In the genomic region with DNA sequence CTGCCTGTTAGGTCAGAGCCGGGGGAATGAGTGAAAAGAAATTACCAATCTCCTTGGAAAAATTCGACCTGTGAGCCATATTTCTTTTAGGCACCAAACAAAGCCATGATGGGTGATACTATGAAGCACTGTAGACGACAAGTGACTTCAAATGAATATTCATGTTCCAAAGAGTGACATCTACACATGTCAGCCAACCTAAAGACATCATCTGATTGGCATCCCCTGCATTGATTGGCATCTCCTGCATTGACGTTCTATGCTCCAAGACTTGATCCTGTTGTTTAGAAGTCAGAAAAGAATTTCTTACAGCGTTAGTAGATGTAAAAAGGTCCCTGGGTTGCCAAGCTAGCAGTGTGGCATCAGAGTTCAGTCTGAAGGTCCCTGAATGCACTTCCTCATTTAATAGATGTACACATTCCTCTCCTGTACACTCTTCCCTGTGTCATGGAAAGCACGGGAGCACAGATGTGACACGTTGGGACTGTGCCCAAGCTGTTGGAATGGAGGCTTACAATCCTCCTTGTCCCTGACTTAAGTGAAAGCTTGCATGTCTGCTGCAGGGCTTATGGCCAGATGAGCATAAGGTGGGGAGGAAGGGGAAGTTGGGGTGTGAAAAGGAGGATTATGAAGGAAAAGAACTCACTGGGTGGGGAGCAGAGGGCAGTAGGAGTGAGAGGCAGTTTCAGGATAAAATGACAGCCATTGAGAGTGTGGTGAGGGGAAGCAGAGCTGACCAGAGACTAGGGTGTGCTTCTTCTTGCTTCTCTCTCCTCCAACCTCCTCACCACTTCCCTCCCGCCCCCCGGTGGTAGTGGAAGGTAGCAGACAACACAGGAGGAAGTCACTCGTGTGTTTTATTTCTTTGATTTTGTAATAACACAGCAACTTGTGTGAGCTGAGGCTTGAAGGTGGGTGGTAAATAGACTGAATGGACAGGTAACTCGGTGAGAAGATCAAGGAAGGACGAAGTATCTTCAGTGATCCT, we compare ENCODE assay signal across 8 mouse cellular contexts.
DNase-seq lines count a peak whose midpoint lies in the region; ATAC-seq and TF ChIP-seq lines count a peak whose summit lies in the region.

No protein-coding gene starts in this region.

- DNase-seq in heart, postnatal 0 days (ENCODE audit: low spot score), result no peak
- DNase-seq in heart, embryonic 10.5 days (ENCODE audit: low spot score), result no peak
- no peak for DNase-seq in midbrain, postnatal 0 days (ENCODE audit: low spot score)
- DNase-seq in telencephalon, adult 2 months (ENCODE audit: low read depth, low spot score), result peak; percentile 63
- DNase-seq in neural tube, embryonic 10.5 days (ENCODE audit: extremely low spot score, low spot score), result no peak
- DNase-seq in spleen, postnatal 4 days (ENCODE audit: low spot score in 2 of 2), result no peak

- H3K27me3 ChIP-seq in heart, postnatal 0 days (ENCODE audit: control insufficient read depth, insufficient read depth, low read length), result peaks cover 2% of the 10 kb centered on the region; the same call in 1 of the 2 replicates
- H3K27me3 ChIP-seq in heart, embryonic 10.5 days (ENCODE audit: insufficient read depth, poor library complexity, severe bottlenecking), result no peaks in the 10 kb centered on the region
- H3K27me3 ChIP-seq in midbrain, postnatal 0 days (ENCODE audit: insufficient read depth, low read length), result no peaks in the 10 kb centered on the region
- H3K27me3 ChIP-seq in midbrain, embryonic 16.5 days (ENCODE audit: control insufficient read depth, insufficient read depth, low read depth, low read length), result no peaks in the 10 kb centered on the region
- H3K27me3 ChIP-seq in forebrain, embryonic 16.5 days (replicated peaks; ENCODE audit: control insufficient read depth, insufficient read depth, low read length), result no peaks in the 10 kb centered on the region

- ATAC-seq in heart, postnatal 0 days (ENCODE audit: insufficient read depth, low read depth), result no peak
- ATAC-seq in midbrain, postnatal 0 days (ENCODE audit: low FRiP score), result no peak
- ATAC-seq in midbrain, embryonic 16.5 days, result no peak
- ATAC-seq in forebrain, embryonic 16.5 days, result peak; percentile 87

- H3K9me3 ChIP-seq in heart, postnatal 0 days (replicated peaks; ENCODE audit: control insufficient read depth, low read length), result no peaks in the 10 kb centered on the region
- no peaks in the 10 kb centered on the region for H3K9me3 ChIP-seq in heart, embryonic 10.5 days
- no peaks in the 10 kb centered on the region for H3K9me3 ChIP-seq in midbrain, postnatal 0 days (ENCODE audit: low read length)
- H3K9me3 ChIP-seq in midbrain, embryonic 16.5 days (replicated peaks; ENCODE audit: control insufficient read depth, low read length, poor library complexity, severe bottlenecking), result no peaks in the 10 kb centered on the region
- H3K9me3 ChIP-seq in forebrain, embryonic 16.5 days (ENCODE audit: control insufficient read depth, low read length), result no peaks in the 10 kb centered on the region

- no peaks in the 10 kb centered on the region for H3K4me1 ChIP-seq in heart, postnatal 0 days (ENCODE audit: control insufficient read depth, insufficient read depth)
- H3K4me1 ChIP-seq in heart, embryonic 10.5 days, result no peaks in the 10 kb centered on the region
- no peaks in the 10 kb centered on the region for H3K4me1 ChIP-seq in midbrain, postnatal 0 days (ENCODE audit: insufficient read depth, low read length)
- H3K4me1 ChIP-seq in midbrain, embryonic 16.5 days (ENCODE audit: control insufficient read depth, insufficient read depth, low read length), result no peaks in the 10 kb centered on the region
- peaks cover 15% of the 10 kb centered on the region for H3K4me1 ChIP-seq in forebrain, embryonic 16.5 days (replicated peaks; ENCODE audit: control insufficient read depth, insufficient read depth, low read length)

- WGBS in heart, postnatal 0 days, result 73% methylated on average over 12 of the region's 12 CpGs
- 76% methylated on average over 12 of the region's 12 CpGs for WGBS in heart, embryonic 10.5 days
- 68% methylated on average over 12 of the region's 12 CpGs for WGBS in midbrain, postnatal 0 days
- 65% methylated on average over 12 of the region's 12 CpGs for WGBS in midbrain, embryonic 16.5 days
- 39% methylated on average over 12 of the region's 12 CpGs for WGBS in forebrain, embryonic 16.5 days

- H3K4me2 ChIP-seq in heart, postnatal 0 days (ENCODE audit: low read depth, low read length), result no peak overlapping the region
- no peak overlapping the region for H3K4me2 ChIP-seq in midbrain, postnatal 0 days (ENCODE audit: low read depth, low read length, poor library complexity, severe bottlenecking)
- no peak overlapping the region for H3K4me2 ChIP-seq in midbrain, embryonic 16.5 days (ENCODE audit: low read length)
- no peak overlapping the region for H3K4me2 ChIP-seq in forebrain, embryonic 16.5 days (ENCODE audit: low read length)

- H3K4me3 ChIP-seq in heart, postnatal 0 days (ENCODE audit: low read depth, low read length), result no peak overlapping the region
- H3K4me3 ChIP-seq in heart, embryonic 10.5 days, result no peak overlapping the region
- no peak overlapping the region for H3K4me3 ChIP-seq in midbrain, postnatal 0 days (ENCODE audit: low read depth, low read length)
- H3K4me3 ChIP-seq in midbrain, embryonic 16.5 days (ENCODE audit: low read depth, low read length), result no peak overlapping the region
- H3K4me3 ChIP-seq in forebrain, embryonic 16.5 days (replicated peaks; ENCODE audit: low read length), result no peak overlapping the region

- H3K9ac ChIP-seq in heart, postnatal 0 days (replicated peaks; ENCODE audit: low read depth, low read length), result no peak overlapping the region
- H3K9ac ChIP-seq in midbrain, postnatal 0 days (replicated peaks; ENCODE audit: low read length, poor library complexity, severe bottlenecking), result no peak overlapping the region
- H3K9ac ChIP-seq in midbrain, embryonic 16.5 days (ENCODE audit: low read depth, low read length), result no peak overlapping the region
- no peak overlapping the region for H3K9ac ChIP-seq in forebrain, embryonic 16.5 days (replicated peaks; ENCODE audit: low read depth, low read length)

- H3K36me3 ChIP-seq in heart, postnatal 0 days (replicated peaks; ENCODE audit: control insufficient read depth, insufficient read depth, low read length), result peaks cover 8% of the 10 kb centered on the region
- H3K36me3 ChIP-seq in heart, embryonic 10.5 days, result no peaks in the 10 kb centered on the region
- H3K36me3 ChIP-seq in midbrain, postnatal 0 days (ENCODE audit: insufficient read depth, low read length), result peaks cover 19% of the 10 kb centered on the region
- peaks cover 14% of the 10 kb centered on the region for H3K36me3 ChIP-seq in midbrain, embryonic 16.5 days (ENCODE audit: control insufficient read depth, insufficient read depth, low read length)
- H3K36me3 ChIP-seq in forebrain, embryonic 16.5 days (ENCODE audit: control insufficient read depth, insufficient read depth), result peaks cover 3% of the 10 kb centered on the region; the same call in 1 of the 2 replicates

- TF ChIP-seq EP300 in heart, postnatal 0 days (IDR thresholded peaks at IDR 0.05; ENCODE audit: low read depth), result no peak

- no peak overlapping the region for H3K27ac ChIP-seq in heart, postnatal 0 days (ENCODE audit: low read depth)
- no peak overlapping the region for H3K27ac ChIP-seq in heart, embryonic 10.5 days
- no peak overlapping the region for H3K27ac ChIP-seq in midbrain, postnatal 0 days (ENCODE audit: low read depth, low read length)
- no peak overlapping the region for H3K27ac ChIP-seq in midbrain, embryonic 16.5 days (ENCODE audit: low read length)
- peak overlapping the region; percentile 86 for H3K27ac ChIP-seq in forebrain, embryonic 16.5 days (ENCODE audit: low read length)

- TF ChIP-seq CTCF in heart, postnatal 0 days (IDR thresholded peaks at IDR 0.05; ENCODE audit: low read depth), result peak; percentile 23
- peak; percentile 58 for TF ChIP-seq CTCF in midbrain, postnatal 0 days (IDR thresholded peaks at IDR 0.05)
